Mouse (Mus musculus) myocyte (in vitro differentiated cells): ENCODE measurements around the gene Car2.

Experiments used
- CEBPB ChIP-seq: IDR thresholded peaks from 2 replicates; pipeline ENCODE4 v1.6.1; 2011; ENCODE audit warnings: mild to moderate bottlenecking, moderate library complexity; ENCODE audit not compliant: poor library complexity, insufficient read depth, severe bottlenecking
- E2F4 ChIP-seq: IDR thresholded peaks from one replicate; pipeline ENCODE4 v1.6.1; 2011; ENCODE audit warnings: mild to moderate bottlenecking, control low read depth, moderate library complexity; ENCODE audit not compliant: insufficient read depth
- POLR2A ChIP-seq: IDR thresholded peaks from one replicate; pipeline ENCODE4 v1.6.1; 2011; ENCODE audit warnings: low read depth, mild to moderate bottlenecking, control low read depth, moderate library complexity; ENCODE audit not compliant: insufficient read length
- REST ChIP-seq: IDR thresholded peaks from one replicate; pipeline ENCODE4 v1.6.1; 2011; ENCODE audit warnings: mild to moderate bottlenecking, control low read depth, moderate library complexity; ENCODE audit not compliant: insufficient read depth, insufficient read length

DNA sequence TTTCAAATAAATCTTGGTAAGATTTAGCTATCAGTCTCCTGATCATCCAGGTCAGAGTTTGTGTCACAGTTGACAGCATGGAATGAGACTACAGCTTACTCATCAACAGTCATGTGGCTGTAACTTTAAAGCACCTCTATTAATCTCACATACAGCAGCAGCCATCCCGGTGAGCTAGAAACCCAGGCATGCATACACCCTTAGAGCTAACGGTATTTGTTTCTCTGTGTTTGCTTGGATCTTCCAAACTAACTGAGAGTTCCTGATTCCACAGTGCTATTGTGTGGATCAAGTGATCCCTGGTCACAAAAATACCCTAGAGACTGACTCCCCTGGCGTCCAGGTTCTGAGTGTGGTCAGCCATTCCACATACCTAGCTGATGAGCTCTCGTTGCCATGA, 24.3 kb upstream of the Car2 start:
- TF ChIP-seq CEBPB (no peak), POLR2A (no peak), E2F4 (no peak), REST (no peak)
